Mouse (Mus musculus) heart, adult 8-10 months (tissue): ENCODE data around the gene Tollip. TPM values are rescaled to one million over a fixed set of nuclear protein-coding genes. Genes with fewer than 3 reads are reported as not detected.
A peak's percentile ranks its signal among the peaks of the same experiment; 100 is the strongest.
"Not testable (repeated sequence)": the region's sequence is repeated elsewhere in the genome, so short reads cannot be mapped to it uniquely, and the experiment has no call there.

Source experiments
- DNase-seq: peaks from one replicate; pipeline ENCODE4 v3.0.0; 2022; ENCODE audit warnings: low spot score
- total RNA-seq, 4 experiments: library from RNA; stranded (reverse); gene quantifications; 2 replicates each; pipeline ENCODE4 v1.2.4; 2022

The Tollip gene
- total RNA-seq, 4 experiments from 2014 or later: 55.3 to 61.2 (median 57.8) TPM

DNA sequence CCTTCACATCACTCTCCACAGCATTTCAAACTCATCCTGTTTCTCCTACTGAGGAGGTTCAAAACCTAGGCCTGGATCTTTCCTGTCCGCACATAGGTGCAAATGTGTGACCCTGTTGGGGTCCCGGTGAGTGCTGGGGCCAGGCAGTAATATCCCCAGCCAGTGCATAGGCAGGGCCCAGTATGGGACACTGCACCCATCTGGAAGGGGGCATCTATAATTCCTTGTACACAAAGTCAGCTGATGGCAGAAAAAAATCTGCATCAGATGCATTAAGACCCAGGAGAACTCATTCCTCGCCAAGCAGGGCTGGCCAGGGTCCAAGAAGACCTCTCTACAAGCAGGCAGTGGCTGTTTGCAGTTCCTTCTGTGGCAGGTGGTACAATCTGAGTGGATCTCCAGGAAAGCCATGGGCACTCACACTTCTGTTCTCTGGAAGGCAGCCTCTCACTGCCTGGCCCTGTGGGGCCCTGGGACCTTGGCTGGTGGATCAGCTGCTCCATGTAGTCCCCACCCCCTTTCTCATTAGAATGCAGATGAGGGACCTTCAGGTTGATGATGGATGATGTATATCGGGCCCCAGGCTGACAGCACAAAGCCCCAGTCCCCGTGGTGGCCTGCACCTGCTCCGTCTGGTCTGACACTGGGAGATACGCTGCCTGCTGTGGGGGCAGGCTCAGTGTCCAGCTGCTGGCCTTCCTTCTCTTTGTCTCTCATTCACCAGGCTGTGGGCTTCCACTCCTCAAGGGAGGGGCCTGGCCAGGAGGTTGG is 16.0 kb upstream of the Tollip start:
- DNase-seq: no peak

DNA sequence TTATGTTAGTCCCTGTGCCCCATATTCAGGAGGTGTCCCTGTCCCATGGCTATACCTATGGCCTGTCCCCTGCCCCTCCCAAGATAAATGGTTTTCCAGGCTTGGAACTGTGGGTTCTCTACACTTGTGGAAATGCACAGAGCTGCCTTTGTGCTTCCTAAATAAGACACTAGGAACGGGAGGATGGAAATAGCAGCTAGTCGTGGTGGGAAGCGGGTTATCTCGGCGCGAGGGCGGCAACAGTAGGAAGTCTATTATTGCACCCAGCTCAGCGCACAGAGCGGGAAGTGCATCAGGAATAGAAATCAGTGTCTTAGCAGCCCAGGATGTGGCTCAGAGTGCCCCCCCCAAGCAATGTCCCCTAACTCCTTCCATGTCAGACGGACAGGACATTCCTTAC is 10.3 kb upstream of the Tollip start:
- no peak for DNase-seq

DNA sequence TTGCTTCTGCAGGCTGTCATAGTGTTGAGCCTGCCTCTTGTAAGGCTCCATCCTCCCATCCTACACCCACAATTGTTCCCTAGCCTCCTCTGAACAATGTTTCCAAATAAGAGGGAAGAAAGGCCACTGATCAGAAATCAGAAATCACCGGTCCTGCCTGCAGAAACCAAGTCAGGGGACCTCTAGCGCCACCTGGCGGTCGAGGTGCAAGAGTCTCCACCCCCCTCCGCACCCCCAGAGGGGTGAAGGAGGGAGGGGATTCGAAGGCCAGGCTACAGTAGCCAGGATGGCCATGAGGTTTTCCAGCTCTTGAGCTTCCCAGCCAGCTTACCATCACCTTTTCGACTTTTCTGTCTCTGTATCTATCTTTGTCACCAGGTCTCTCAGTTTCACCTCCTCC is 6.6 kb upstream of the Tollip start:
- peak; percentile 38 for DNase-seq

DNA sequence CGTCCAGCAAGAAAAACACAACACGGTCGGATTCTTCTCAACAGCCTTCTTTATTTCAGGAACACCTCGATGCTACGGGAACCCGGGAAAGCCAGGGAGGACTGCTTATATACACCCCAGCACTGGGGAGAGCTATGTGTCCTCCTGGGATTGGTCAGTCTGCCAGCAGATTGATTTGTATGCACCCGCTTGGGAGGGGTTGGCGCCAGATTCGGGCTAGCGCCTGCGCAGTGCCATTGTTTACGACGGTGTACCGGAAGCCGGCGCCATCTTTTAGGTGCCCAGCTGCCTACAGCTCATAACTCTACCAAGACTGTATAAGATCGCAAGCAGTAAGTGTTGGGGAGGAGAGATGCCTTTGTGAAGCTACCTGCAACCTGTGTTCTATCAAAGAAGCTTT is 5.8 kb upstream of the Tollip start:
- not testable (repeated sequence) for DNase-seq

DNA sequence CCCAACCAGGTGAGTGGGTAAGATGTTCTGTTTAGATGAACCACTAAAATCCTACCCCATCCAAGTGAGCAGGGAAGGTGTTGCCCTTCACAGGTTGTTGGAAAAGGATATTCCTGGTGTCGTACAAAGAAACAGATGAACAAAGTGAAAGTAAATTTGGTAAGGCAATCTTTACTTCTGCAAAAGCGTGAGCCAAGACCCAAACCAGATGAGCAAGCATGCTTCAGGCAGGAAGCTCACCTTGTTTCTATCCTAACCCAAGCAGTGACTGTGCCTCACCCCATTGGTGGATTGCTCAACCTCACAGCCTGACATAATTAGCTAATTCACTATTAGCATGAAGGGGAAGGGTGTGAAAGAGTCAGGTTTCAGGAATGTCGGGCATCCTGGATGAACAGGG is 7.0 kb downstream of the Tollip start:
- no peak for DNase-seq

- DNase-seq: no peak
Observed at GRCm38 (mm10) chr7:141908591-141908990, 9.7 kb downstream of the Tollip start.

DNA sequence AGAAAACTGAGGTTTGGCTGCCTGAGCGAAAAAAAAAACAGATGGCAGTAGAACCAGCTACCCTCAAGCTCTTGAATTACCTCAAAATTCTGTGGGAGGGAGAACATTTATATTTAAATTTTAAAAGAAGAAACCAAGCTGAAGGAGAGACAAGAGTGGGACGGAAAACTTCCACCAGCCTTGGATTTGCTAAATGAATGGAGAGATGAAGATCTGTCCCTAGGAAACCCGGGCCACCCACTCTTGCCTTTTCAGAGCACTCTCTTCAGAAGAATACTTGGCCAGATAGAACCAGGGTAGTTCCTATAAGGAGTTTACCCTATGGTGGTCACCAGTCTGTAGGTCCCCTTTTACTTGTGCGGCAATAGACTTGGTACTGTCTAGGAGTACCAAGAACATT is 15.5 kb downstream of the Tollip start:
- no peak for DNase-seq

DNA sequence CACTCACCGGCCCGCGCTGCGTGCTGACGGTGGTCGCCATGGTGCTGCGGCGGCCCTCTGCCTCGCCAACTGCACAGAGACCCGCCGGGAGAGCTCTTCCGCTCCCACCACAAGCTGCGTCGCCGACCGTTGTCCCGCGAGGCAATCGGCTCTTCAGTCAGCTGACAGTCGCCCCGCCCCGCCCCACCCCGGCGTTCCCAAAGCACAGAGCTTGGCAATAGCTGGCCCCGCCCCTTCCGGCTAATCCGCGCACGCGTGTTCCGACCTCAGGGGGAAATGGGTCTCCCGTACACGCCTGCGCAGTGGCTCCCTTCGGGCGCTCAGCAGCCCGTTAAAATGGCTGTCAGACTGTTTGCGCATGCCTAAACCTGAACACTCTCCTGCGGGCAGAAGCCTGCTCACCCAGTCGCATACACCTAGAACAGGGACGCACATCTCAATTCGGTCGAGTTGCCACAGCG is 16.0 kb downstream of the Tollip start:
- peak; percentile 99 for DNase-seq

- peak; percentile 17 for DNase-seq
Observed at GRCm38 (mm10) chr7:141901825-141902224, 16.5 kb downstream of the Tollip start.

DNA sequence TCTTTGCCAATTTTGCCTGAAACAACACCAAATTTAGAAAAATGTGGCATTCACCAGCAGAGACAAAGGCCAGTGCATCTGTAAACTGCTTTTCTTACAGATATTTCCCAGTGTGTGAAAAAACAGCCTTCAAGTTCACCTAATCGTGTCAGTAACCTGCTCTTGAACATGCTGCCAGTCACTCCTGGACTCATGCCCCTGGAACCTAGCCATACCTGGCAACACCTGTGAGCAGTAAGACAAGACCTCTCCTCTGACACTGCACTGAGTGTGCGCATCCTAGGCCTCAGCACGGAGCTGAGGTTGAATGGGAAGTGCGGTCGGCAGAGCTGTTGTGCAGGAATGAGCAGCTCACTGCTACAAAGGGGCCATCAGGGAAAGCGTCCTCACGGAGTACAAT is 26.2 kb downstream of the Tollip start:
- DNase-seq: no peak

- DNase-seq: no peak
Observed at GRCm38 (mm10) chr7:141878813-141879212, 39.5 kb downstream of the Tollip start.

DNA sequence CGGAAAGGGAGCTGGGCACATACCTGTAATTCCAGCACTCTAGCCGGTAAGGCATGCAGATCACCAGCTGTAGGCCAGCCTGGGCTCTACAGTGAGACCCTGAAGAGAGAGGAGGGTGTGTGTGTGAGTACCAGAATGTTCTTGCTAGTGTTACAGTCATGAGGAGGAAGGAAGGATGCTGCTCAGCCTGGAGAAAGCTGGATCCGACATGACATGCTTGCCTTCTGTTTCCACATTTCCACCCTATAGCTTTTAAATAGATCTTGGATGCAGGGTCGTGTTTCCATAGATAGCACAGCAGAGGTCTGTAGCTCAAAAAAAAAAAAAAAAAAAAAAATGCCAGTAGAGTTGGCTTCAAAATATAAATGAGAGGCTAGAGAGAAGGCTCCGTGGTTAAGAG is 43.4 kb downstream of the Tollip start:
- no peak for DNase-seq

DNA sequence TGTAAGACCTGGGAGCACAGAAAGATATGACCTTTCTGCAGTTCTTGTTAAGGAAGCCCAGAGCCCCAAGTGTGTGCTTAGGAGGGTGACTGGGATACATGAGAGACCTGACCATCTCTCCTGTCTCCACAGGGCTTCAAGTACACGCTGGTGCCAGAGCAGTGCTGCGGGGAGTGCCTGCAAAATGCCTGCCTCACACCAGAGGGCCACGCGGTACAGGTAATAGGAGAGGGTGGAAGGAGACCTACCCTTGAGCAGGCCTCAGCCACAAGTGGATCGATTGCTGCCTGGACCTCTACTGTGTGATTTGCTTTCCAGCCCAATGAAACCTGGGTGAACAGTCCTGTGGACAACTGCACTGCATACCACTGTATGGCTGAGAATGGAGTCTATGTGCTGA is 47.8 kb downstream of the Tollip start:
- no peak for DNase-seq

GRCm38 (mm10) chr7:141869644-141870043 is 48.7 kb downstream of the Tollip start:
- no peak for DNase-seq

DNA sequence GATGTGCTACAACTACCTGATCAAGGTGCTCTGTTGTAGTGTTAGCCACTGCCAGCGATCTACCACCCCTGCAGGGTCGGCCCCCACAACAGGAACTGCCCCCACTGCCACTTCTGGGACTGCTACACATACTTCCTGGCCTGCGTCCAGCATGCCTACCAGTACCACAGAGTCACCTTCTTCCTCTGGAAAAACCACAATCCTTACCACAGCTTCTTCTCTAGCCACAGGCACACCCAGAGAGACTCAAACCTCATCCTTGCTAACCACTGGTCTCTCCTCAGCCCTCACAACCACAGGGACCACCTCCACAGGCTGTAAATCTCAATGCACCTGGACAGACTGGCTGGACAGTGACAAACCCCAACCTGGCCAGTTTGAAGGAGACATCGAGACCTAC is 57.3 kb downstream of the Tollip start:
- no peak for DNase-seq

DNA sequence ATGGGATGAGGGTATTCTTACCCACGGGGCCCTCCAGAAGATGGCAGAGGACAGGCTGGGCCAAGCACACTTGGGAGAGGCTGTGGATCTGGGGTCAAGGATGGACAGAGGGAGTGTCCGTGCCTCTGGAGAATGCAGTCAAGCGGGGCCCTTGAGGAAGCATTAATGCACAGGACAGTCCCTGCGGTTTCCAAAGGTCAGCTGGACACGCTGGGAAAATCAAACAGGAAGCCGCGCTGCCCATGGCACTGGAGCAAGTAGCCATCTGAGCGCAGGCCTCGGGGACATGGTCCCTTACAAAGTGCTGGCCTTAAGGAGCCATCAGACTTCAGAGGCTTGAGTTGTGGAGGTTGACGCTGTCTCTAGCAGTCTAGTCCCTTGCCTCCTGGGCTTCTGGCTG is 78.0 kb downstream of the Tollip start:
- no peak for DNase-seq

DNA sequence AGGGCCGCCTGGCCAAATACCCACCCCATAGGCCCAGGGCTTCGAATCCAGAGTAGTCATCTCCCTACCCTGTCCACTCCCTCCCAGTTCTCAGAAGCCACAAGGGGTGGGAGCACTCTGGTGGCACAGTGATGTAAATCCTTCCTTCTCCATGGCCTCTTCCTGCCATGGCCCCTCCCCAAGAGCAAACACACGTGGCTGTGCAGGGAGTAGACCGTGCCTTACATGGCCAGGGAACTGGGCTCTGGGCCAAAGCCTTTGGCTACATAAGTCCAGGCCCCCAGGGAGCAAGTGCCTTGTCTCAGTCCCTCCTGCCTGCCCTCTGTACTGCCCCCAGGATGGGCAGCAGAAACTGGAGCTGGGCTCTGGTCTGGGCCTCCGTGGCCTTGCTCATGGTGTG is 79.5 kb downstream of the Tollip start, which contains the start of gene Muc5b:
Muc5b (plus strand) TSS at position 292 of the 400 bp plus-strand sequence.
- no peak for DNase-seq

DNA sequence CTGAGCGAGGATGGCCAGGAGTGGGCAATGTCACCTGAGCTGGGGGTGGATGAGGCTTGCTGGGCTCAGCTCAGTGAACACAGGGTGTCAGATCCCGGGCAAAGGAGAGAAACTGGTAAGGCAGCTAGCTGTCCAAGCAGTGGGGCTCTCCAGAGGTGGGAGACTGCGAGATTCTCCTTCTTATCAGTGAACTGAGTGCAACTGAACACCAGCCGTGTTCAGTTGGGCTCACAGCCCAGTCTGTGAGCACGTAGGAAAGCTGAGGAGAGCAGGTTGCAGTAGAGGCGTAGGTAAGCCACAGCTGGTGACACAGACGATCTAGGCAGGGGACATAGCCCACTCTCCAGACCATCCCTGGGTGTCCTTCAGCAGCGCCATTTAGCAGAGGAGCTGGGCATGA is 81.9 kb downstream of the Tollip start:
- DNase-seq: no peak

GRCm38 (mm10) chr7:141835941-141836340 is 82.4 kb downstream of the Tollip start:
- no peak for DNase-seq
